Mouse (Mus musculus) ES-E14 (cell line): ENCODE data around the gene Cutal.

Source experiments
- CHD2 ChIP-seq: IDR thresholded peaks from 2 replicates; pipeline ENCODE4 v1.6.1; 2014; ENCODE audit warnings: mild to moderate bottlenecking, low read depth, low read length, inconsistent platforms
- HCFC1 ChIP-seq: IDR thresholded peaks from 2 replicates; pipeline ENCODE4 v1.6.1; 2012; ENCODE audit warnings: low read length, inconsistent platforms, borderline replicate concordance; ENCODE audit not compliant: insufficient read depth
- MAFK ChIP-seq: IDR thresholded peaks from 2 replicates; pipeline ENCODE4 v1.6.1; 2014; ENCODE audit warnings: mild to moderate bottlenecking, low read depth, low read length, inconsistent platforms; ENCODE audit not compliant: insufficient read depth
- ZC3H11A ChIP-seq: IDR thresholded peaks from 2 replicates; pipeline ENCODE4 v1.6.1; 2012; ENCODE audit warnings: low read depth, mild to moderate bottlenecking, inconsistent platforms, low read length, borderline replicate concordance
- ZNF384 ChIP-seq: IDR thresholded peaks from 2 replicates; pipeline ENCODE4 v1.6.1; 2012; ENCODE audit warnings: low read depth, low read length, inconsistent platforms

DNA sequence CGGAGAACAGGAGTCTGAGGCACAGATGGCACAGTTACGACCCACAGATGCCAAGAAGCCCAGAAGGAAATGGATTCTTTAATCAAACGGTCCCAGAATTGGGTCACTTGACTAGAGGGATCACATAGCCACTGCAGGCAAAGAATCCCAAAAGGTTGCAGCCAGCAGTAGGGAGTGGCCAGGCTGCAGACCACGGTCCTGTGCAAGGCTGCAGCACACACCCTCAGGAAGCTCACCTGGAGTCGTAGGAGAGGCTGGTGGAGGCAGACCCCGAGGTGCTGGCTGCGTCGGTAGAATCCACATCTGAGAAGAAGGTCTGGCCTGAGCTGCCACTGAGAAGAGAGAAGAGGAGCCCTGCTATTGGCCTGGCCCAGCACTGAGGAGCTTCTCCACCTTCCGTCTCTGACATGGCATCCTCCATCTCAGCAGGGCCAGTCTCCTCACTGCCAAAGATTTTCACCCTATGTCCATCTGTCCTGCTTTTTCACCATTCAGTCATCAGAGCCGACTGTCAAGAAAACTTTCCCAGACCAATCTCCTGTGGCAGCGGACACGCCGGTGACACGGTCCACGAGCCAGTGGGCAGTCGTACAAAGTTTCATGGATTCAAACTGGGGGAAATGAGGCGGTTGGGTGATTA is 22.7 kb downstream of the Cutal start:
- no peak for TF ChIP-seq ZNF384
- no peak for TF ChIP-seq ZC3H11A
- TF ChIP-seq HCFC1: no peak
- TF ChIP-seq MAFK: no peak
- TF ChIP-seq CHD2: no peak
